Mouse (Mus musculus) urinary bladder, adult 2 months (tissue): Measurements from ENCODE around the gene Atp13a3. TPM values are rescaled to one million over a fixed set of nuclear protein-coding genes. Genes with fewer than 3 reads are reported as not detected.
A peak's percentile ranks its signal among the peaks of the same experiment; 100 is the strongest.
"Not testable (repeated sequence)": the region's sequence is repeated elsewhere in the genome, so short reads cannot be mapped to it uniquely, and the experiment has no call there.

Experiments
- DNase-seq: peaks from one replicate; pipeline ENCODE4 v3.0.0; 2022; ENCODE audit warnings: low spot score
- polyA plus RNA-seq: library from polyadenylated mRNA; depleted of rRNA; stranded (reverse); fragments of >200 nt; gene quantifications from 2 replicates; pipeline ENCODE4 v1.2.3, GENCODE M21; 2012

Atp13a3 gene
- polyA plus RNA-seq, 1 experiment = 42.8 TPM

DNA sequence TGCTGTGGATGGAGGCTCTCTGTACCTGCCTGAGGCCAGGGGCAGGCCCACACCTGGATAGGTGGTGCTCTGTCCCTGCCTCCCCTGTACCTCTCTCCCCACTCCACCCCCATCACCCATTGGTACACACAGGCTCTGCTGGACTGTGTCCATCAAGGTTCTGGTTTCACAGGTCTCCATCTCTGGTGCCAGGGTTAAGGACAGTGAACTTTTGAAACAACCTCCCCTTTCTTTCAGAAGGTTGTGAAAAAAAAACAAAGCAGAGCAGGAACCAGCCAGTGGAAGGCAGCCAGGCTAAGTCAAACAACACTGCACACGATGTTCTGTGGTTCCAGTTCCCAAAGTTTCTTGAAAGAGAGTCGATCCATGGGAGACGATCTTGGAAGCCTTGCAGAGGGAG, 6.9 kb upstream of the Atp13a3 start:
- no peak for DNase-seq

DNA sequence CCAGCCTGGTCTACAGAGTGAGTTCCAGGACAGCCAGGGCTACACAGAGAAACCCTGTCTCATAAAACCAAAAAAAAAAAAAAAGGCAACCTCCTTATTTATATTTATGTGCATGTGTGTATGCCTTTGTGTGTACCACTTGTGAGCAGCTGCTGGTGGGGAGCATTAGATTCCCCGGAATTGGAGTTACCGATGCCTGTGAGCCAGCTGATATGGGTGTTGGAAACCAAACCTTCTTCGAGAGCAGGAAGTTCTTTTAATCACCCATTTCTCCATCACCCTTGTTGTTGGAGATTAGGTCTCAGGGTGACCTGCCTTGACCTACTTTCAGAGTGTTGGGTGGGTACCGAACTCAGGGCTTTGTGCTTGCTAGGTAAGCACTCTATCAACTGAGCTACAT, 5.1 kb upstream of the Atp13a3 start:
- DNase-seq = no peak

GRCm38 (mm10) chr16:30407513-30407912, 1.7 kb upstream of the Atp13a3 start:
- DNase-seq = no peak

DNA sequence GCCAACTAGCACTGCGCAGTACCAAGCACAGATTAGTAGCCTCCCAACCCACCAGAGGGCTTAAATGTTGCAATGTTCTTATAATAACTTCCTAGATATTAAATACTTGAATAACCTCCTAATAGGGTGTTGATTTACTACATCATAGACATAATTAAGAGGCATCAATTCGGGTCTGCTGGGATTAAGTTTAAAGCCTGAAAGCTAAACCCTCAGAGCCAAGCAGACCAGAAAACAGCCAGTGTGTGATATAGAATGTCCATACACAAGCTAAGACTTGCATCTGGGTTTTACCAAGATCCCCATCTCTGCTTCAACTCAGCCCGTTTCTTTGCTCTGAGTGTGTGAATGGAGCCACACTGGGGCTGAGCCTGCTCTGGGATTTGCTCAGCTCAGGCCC, 2.2 kb downstream of the Atp13a3 start:
- DNase-seq = no peak

GRCm38 (mm10) chr16:30397127-30398057, 8.4 kb downstream of the Atp13a3 start:
- peak; percentile 31 for DNase-seq

DNA sequence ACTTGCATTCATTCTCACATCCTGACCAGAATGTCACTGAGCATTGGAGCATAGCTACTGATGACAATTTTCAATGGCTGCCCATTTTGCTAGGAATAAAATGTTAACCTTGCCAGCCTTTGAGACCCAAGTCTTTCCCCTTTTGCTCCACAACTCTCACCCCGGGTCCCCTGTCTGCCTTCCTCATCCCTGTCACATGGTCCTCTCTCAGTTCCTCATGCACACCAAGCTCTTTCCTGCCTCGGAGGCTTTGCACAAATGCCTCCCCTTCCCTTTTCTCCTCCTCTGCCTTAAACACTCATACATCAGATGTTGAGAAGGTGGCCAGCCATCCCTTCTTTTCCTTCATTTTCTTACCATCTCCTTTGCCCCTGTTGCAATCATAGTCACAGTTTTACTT, 10.6 kb downstream of the Atp13a3 start:
- DNase-seq = no peak

- DNase-seq = no peak
Observed at GRCm38 (mm10) chr16:30390650-30391340, 15.0 kb downstream of the Atp13a3 start.

DNA sequence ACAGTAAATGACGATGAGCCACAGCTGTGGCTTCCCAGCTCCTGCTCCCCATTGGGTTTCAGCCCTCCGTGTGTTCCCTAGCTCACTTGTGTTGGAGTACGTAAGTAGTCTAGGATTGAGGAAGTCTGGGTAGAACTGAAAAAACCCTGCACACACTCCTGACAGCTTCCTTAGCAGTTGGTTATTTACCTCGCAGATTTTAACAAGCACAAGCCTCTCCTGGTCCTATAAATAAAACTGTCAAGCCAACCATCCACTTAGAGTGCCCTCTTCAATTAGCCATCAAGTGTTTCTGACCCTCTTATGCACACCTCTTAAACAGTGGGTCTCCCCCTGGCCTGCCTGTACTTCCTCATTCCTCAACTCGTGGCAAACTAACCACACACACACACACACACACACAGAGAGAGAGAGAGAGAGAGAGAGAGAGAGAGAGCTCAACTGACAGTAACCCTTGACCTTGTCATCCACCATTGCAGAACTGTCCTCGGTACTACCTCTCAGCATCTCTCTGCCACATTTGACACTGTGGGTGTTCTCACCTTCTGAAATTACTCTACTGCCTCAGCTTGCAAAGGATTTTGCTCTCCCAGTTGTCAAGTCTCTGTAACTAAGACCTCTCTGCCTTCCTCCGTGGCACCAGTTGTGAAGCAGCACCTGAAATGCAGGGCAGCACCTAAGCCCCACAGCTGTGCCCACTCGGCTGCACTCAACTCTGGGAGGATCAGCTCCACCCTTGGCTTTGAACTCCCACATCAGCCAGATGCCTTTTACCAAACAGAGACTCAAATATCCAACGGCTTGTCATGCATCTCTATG, 15.7 kb downstream of the Atp13a3 start:
- no peak for DNase-seq

GRCm38 (mm10) chr16:30389210-30389684, 16.5 kb downstream of the Atp13a3 start:
- peak; percentile 36 for DNase-seq

GRCm38 (mm10) chr16:30388522-30389209, 17.1 kb downstream of the Atp13a3 start:
- DNase-seq = peak; percentile 91

GRCm38 (mm10) chr16:30387871-30388460, 17.8 kb downstream of the Atp13a3 start:
- DNase-seq = peak; percentile 48

DNA sequence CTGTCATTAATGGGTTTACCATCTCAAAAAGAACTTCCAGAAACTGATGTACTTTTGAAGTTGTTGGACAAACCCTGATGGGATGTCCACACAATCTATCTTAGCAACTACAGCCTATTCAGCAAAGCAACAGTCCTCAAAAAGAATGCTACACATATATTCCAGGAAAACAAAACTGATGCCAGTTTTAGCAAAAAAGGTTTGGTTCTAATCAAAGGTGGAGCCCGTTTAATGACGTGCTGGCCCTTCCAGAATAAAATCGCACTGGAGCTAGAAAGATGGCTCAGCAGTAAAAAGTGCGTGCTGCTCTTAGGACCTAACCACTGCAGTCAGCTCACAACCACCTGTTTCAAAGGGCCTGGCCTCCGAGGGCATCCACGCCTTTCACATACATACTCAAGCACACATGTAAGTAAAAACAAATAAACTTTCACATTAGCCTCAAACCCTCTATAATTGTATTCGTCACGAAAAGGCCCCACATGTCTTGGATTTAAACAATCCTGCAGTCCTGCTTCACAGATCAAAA, 18.8 kb downstream of the Atp13a3 start:
- no peak for DNase-seq

DNA sequence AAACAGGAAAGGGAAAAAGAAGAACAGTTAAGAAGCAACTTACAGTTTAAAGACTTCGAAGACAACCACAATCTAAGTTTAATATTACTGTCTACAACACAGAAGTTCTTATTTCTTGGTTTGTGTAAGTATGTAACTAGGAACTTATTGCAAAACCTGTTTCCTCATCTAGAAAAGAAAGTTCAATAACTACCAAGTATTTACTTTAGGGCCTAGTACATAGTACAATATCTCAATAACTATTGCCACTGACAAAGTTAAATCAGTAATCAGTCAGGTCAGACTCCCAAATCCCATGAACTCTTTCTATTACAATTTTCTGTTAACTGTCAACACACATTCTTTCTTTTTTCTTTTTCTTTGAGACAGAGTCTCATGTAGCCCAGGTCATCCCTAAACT, 20.2 kb downstream of the Atp13a3 start:
- DNase-seq = no peak

DNA sequence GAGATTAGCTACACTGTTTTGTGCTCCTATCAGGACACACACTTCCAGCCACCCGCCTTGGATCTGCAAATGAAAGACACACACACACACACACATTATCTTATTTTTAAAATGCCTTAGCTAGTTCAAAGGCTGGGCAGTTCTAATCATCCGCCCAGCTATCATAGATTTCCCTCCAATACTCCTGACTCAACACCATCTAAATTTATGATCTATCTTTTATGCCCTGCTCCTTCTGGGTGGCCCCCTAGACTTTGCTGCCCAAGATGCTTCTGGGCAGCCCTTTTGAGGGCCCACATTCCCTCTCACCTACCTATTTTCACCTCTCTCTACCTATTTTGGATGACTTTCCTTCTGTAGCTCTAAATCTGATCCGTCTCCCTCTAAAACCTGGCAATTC, 29.5 kb downstream of the Atp13a3 start:
- DNase-seq = no peak

- DNase-seq = no peak
Observed at GRCm38 (mm10) chr16:30374927-30375326, 30.8 kb downstream of the Atp13a3 start.

DNA sequence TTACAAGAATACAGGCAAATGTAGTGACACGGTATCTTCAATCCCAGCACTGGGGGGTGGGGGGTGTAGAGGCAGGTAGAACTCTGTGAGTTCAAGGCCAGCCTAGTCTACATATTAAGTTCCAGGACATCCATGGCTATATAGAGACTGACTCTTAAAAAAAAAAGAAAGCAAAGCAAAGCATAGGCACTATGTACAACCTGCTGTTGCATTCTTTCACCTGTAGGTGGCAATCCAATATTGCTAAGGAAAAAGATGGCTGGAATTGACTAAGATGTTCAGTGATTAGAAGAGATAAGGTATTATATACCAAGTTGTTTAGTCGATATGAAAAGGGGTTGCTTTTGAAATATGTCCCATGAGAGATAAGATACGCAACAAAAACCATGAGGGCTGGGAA, 31.5 kb downstream of the Atp13a3 start:
- DNase-seq = no peak

DNA sequence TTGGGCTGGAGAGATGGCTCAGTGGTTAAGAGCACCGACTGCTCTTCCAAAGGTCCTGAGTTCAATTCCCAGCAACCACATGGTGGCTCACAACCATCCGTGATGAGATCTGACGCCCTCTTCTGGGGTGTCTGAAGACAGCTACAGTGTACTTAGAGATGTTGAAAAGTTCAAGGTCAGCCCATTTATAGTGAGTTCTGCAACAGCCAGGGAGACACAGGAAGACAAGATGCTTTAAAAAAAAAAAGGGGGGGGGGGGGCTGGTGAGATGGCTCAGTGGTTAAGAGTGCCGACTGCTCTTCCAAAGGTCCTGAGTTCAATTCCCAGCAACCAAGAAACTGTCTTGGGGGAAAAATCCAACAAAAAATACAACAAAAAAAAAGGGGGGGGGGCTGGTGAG, 32.5 kb downstream of the Atp13a3 start:
- not testable (repeated sequence) for DNase-seq

- no peak for DNase-seq
Observed at GRCm38 (mm10) chr16:30367395-30367794, 38.4 kb downstream of the Atp13a3 start.

- no peak for DNase-seq
Observed at GRCm38 (mm10) chr16:30364604-30365003, 41.2 kb downstream of the Atp13a3 start.

DNA sequence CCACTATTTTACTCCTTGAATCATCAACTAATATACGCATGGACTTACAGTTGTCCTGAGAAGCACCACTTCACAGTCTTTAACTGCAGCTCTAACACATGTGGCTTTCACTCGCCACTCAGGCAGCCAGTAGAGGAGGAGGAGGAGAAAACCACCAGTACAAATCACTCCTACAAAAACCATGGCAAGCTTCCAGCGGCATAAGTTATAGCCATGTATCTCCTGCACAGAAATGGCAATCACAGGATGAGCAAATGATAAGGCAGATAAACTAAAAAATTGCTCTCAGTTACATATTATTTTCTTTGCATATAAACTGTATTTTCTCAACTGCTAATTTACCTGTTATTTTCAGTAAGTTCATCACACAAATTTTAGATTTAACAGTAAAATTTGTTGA, 43.2 kb downstream of the Atp13a3 start:
- DNase-seq = no peak

GRCm38 (mm10) chr16:30353489-30353888, 52.3 kb downstream of the Atp13a3 start:
- not testable (repeated sequence) for DNase-seq
